Mouse (Mus musculus) thymus, adult 2 months (tissue): ENCODE results near the gene Fgfr2.

Experiments
- CTCF ChIP-seq: fragments of 200-500 bp; IDR thresholded peaks from 2 replicates; pipeline ENCODE4 v1.5.1; 2012; ENCODE audit warnings: mild to moderate bottlenecking, control low read depth, low read length, moderate library complexity, borderline replicate concordance; ENCODE audit not compliant: control insufficient read depth, poor library complexity, insufficient read depth; ENCODE audit errors: extremely low read depth
- POLR2A ChIP-seq: fragments of 200-500 bp; IDR thresholded peaks from 2 replicates; pipeline ENCODE4 v1.6.1; 2012; ENCODE audit warnings: mild to moderate bottlenecking, low read length, control low read depth, moderate library complexity; ENCODE audit not compliant: control insufficient read depth, poor library complexity, insufficient read depth; ENCODE audit errors: extremely low read depth

DNA sequence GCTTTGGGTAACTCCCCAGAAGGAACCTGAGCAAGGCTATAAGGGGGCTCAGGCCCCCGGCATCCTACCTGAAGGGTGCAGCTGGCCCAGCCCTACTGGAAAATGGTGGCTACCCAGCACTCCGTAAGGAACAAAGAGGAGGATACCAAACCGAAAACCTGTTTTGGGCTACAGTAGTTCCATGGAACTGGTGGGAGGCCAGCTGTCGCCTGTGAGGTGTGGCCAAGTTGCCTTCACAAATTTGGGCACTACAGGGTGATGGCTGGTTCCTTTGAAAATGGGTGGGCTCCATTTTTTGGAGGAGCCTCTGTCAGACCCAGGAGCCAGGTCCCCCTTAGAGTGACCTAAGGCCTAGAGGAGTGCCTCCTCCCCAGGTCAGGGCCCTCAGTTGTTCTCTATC, 407.9 kb downstream of the Fgfr2 start:
- TF ChIP-seq CTCF (no peak), POLR2A (no peak)
